Mouse (Mus musculus) liver, embryonic 15.5 days (tissue): Measurements from ENCODE around the gene Irf9. TPM values are rescaled to one million over a fixed set of nuclear protein-coding genes. Genes with fewer than 3 reads are reported as not detected.

ENCODE experiments used
- ATAC-seq: fragments of 200-750 bp; cut with Nextera tagmentation; 2 replicates; pipeline ENCODE4 v1.8.0; 2017; ENCODE audit warnings: moderate number of reproducible peaks, mild to moderate bottlenecking, moderate library complexity; ENCODE audit not compliant: insufficient read depth
- H3K27ac ChIP-seq: fragments of 300-500 bp; sonication (generic); replicated peaks from 2 replicates; pipeline ENCODE4 v1.5.1; 2015; ENCODE audit warnings: mild to moderate bottlenecking, inconsistent platforms
- H3K27me3 ChIP-seq: fragments of 300-500 bp; sonication (generic); 2 replicates; pipeline ENCODE4 v1.6.1; 2015; ENCODE audit warnings: mild to moderate bottlenecking, inconsistent platforms
- H3K36me3 ChIP-seq: fragments of 300-500 bp; sonication (generic); replicated peaks from 2 replicates; pipeline ENCODE4 v1.6.1; 2015; ENCODE audit warnings: moderate library complexity, mild to moderate bottlenecking, inconsistent platforms
- H3K4me1 ChIP-seq: fragments of 300-500 bp; sonication (generic); replicated peaks from 2 replicates; pipeline ENCODE4 v1.6.1; 2015; ENCODE audit warnings: inconsistent platforms
- H3K4me2 ChIP-seq: fragments of 300-500 bp; sonication (generic); 2 replicates; pipeline ENCODE4 v1.6.1; 2015; ENCODE audit warnings: moderate library complexity, mild to moderate bottlenecking, inconsistent platforms
- H3K4me3 ChIP-seq: fragments of 300-500 bp; sonication (generic); replicated peaks from 2 replicates; pipeline ENCODE4 v1.5.1; 2015; ENCODE audit warnings: mild to moderate bottlenecking, inconsistent platforms
- H3K9ac ChIP-seq: fragments of 300-500 bp; sonication (generic); 2 replicates; pipeline ENCODE4 v1.6.1; 2015; ENCODE audit warnings: moderate library complexity, mild to moderate bottlenecking, inconsistent platforms
- H3K9me3 ChIP-seq: fragments of 300-500 bp; sonication (generic); replicated peaks from 2 replicates; pipeline ENCODE4 v1.6.1; 2016; ENCODE audit warnings: inconsistent platforms
- WGBS: fragments of 180-500 bp; shearing (Covaris S2); methylation state at CpG from one replicate; pipeline ENCODE4 v1.1.7; 2015; ENCODE audit warnings: mixed read lengths; ENCODE audit not compliant: insufficient replicate concordance; 5-methylcytosine and 5-hydroxymethylcytosine counted together
- polyA plus RNA-seq: library from polyadenylated mRNA; unstranded; fragments of >200 nt; fragmentation: Nextera tagmentation; extraction: Ambion mirVana; gene quantifications from 2 replicates; pipeline ENCODE4 v1.2.1, GENCODE M21; 2015

Gene Irf9
- polyA plus RNA-seq, 1 experiment from 2014 or later, result 20.9 TPM

GRCm38 (mm10) chr14:55596036-55596690 lies 7.2 kb upstream of the Irf9 start:
- Histone ChIP-seq H3K9ac (no peak overlapping the region), H3K9me3 (no peaks in the 10 kb centered on the region), H3K36me3 (peaks cover 68% of the 10 kb centered on the region), H3K4me2 (no peak overlapping the region), H3K27ac (no peak overlapping the region), H3K27me3 (no peaks in the 10 kb centered on the region), H3K4me3 (no peak overlapping the region), H3K4me1 (peaks cover 26% of the 10 kb centered on the region)
- WGBS, result 86% methylated on average over 13 of the region's 13 CpGs
- no peak for ATAC-seq

DNA sequence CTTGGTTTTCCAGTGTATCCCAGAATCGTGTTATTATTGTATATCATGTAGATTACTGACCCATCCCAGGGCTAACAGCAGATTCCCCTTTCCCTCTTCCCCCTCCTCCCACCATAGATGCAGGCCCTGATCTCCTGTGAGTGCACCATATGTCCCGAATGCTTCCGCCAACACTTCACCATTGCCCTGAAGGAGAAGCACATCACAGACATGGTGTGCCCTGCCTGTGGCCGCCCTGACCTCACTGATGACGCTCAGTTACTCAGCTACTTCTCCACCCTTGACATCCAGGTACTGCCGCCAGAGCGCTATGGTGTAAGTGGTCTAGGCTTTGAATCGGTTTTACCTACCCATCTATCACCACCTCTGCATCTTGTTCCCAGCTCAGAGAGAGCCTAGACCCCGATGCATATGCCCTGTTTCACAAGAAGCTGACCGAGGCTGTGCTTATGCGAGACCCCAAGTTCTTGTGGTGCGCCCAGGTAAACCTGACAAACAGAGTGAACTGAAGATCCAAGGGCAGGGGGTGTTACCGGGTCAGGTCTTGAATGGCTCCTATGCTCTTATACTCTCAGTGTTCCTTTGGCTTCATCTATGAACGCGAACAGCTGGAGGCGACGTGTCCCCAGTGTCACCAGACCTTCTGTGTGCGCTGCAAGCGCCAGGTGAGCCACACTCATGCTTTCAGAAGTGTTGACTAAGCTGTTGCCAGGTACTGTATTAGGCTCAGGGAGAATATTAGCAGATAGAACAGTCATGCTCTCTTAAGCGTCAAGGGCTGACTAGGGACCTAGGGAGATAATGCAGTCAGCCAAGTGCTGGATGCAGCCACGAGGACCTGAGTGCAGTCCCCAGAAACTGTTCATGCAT lies 4.6 kb upstream of the Irf9 start:
- Histone ChIP-seq H3K27me3 (no peaks in the 10 kb centered on the region), H3K4me1 (peaks cover 22% of the 10 kb centered on the region), H3K4me2 (no peak overlapping the region), H3K4me3 (no peak overlapping the region), H3K36me3 (peaks cover 91% of the 10 kb centered on the region), H3K9ac (no peak overlapping the region), H3K9me3 (no peaks in the 10 kb centered on the region), H3K27ac (no peak overlapping the region)
- no peak for ATAC-seq
- WGBS, result 86% methylated on average over 21 of the region's 21 CpGs

GRCm38 (mm10) chr14:55603633-55604576 lies 534 bp downstream of the Irf9 start:
- peak; percentile 94 for ATAC-seq
- Histone ChIP-seq H3K4me2 (peak overlapping the region; percentile 82), H3K9me3 (no peaks in the 10 kb centered on the region), H3K4me3 (peak overlapping the region; percentile 68), H3K36me3 (peaks cover 84% of the 10 kb centered on the region), H3K27me3 (no peaks in the 10 kb centered on the region), H3K9ac (peak overlapping the region; percentile 75), H3K27ac (peak overlapping the region; percentile 95), H3K4me1 (peaks cover 56% of the 10 kb centered on the region)
- 9% methylated on average over 19 of the region's 19 CpGs for WGBS

DNA sequence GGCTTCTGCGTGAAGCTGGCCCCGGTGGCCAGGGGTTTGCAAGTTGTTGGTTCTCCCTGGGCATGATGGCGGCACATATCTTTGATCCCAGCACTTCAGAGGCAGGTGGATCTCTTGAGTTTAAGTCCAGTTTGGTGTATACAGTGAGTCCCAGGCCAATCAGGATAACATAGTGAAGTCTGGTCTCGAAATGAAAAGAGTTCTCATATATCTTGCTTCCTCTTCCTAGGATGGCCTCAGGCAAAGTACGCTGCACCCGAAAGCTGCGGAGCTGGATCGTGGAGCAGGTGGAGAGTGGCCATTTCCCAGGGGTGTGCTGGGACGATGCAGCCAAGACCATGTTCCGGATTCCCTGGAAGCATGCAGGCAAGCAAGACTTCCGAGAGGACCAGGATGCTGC lies 1.5 kb downstream of the Irf9 start:
- H3K9ac ChIP-seq, result peak overlapping the region; percentile 75
- no peak for ATAC-seq
- 84% methylated on average over 11 of the region's 11 CpGs for WGBS
- H3K36me3 ChIP-seq, result peaks cover 84% of the 10 kb centered on the region
- H3K27ac ChIP-seq, result peak overlapping the region; percentile 95
- H3K9me3 ChIP-seq, result no peaks in the 10 kb centered on the region
- peaks cover 56% of the 10 kb centered on the region for H3K4me1 ChIP-seq
- H3K4me2 ChIP-seq, result peak overlapping the region; percentile 82
- H3K27me3 ChIP-seq, result no peaks in the 10 kb centered on the region
- H3K4me3 ChIP-seq, result peak overlapping the region; percentile 68

DNA sequence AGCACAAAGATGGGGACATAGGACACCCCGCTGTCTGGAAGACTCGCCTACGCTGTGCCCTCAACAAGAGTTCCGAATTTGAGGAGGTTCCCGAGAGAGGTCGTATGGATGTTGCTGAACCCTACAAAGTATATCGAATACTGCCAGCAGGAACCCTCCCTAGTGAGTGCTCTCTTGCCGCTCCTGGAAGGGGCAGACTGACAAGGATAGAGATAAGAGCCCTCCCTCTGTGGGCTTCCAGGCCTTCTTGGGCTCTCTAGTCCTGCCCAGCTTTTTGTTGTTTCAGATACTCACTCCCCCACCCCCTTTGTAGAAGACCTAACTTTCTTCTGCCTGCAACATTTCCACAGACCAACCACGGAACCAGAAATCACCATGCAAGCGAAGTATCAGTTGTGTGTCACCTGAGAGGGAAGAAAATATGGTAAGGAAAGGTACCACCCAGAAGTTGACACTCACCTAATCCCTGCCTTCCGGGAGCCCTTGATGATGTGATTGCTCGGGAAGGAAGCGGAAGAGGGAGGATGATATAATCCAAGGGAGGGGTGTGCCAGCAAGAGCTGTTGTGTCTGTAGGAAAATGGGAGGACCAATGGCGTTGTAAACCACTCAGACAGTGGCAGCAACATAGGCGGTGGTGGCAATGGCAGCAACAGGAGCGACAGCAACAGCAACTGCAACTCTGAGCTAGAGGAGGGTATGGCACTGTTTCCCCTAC lies 2.5 kb downstream of the Irf9 start:
- Histone ChIP-seq H3K4me2 (peak overlapping the region; percentile 82), H3K27me3 (no peaks in the 10 kb centered on the region), H3K36me3 (peaks cover 82% of the 10 kb centered on the region), H3K9me3 (no peaks in the 10 kb centered on the region), H3K4me1 (peaks cover 56% of the 10 kb centered on the region), H3K4me3 (peak overlapping the region; percentile 68), H3K9ac (peak overlapping the region; percentile 50), H3K27ac (peak overlapping the region; percentile 73)
- ATAC-seq, result no peak
- WGBS, result 66% methylated on average over 16 of the region's 16 CpGs

DNA sequence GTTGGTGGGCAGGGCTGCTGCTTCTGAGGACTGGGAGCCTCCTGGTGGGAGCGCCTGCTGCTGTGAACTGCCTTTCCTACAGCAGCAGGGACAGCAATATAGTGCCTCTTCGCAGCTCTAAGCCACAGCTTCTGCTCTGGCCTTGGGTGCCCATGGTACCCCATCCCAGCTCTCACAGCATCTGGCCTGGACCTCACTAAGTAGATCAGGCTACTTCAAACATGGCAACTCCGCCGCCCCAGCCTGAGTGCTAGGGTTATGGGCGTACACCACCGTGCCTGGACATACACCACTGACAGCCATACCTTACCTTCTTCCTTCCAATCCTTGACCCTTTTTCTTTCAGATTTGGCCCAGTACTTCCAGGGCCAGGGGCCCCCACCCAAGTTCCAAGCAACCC lies 5.0 kb downstream of the Irf9 start:
- Histone ChIP-seq H3K9me3 (no peaks in the 10 kb centered on the region), H3K9ac (no peak overlapping the region), H3K36me3 (peaks cover 60% of the 10 kb centered on the region), H3K27me3 (no peaks in the 10 kb centered on the region), H3K4me1 (peaks cover 50% of the 10 kb centered on the region), H3K4me3 (no peak overlapping the region), H3K27ac (no peak overlapping the region), H3K4me2 (no peak overlapping the region)
- ATAC-seq, result no peak
- 92% methylated on average over 6 of the region's 6 CpGs for WGBS

DNA sequence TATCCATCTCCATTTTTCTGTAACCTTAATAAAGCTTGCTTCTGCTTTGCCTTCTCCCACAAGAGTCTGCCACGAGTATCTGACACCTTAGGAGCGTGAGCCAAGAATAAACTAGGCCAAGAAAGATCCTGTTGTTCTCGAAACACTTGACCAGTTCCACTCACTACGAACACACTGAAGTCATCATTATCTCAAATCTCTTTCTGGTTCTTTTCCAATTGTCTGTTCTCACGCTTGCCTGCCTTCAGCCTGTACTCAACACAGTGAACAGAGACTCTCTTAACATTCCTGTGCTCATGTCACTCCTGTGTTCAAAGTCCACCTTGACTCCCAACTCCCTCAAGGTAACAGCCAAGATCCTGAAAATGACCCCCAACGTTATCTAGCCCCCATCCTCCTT lies 10.0 kb downstream of the Irf9 start:
- WGBS, result 61% methylated on average over 6 of the region's 6 CpGs
- Histone ChIP-seq H3K4me1 (peaks cover 50% of the 10 kb centered on the region), H3K9me3 (no peaks in the 10 kb centered on the region), H3K4me2 (no peak overlapping the region), H3K27me3 (no peaks in the 10 kb centered on the region), H3K27ac (peak overlapping the region; percentile 67), H3K36me3 (peaks cover 26% of the 10 kb centered on the region), H3K9ac (no peak overlapping the region), H3K4me3 (no peak overlapping the region)
- no peak for ATAC-seq

DNA sequence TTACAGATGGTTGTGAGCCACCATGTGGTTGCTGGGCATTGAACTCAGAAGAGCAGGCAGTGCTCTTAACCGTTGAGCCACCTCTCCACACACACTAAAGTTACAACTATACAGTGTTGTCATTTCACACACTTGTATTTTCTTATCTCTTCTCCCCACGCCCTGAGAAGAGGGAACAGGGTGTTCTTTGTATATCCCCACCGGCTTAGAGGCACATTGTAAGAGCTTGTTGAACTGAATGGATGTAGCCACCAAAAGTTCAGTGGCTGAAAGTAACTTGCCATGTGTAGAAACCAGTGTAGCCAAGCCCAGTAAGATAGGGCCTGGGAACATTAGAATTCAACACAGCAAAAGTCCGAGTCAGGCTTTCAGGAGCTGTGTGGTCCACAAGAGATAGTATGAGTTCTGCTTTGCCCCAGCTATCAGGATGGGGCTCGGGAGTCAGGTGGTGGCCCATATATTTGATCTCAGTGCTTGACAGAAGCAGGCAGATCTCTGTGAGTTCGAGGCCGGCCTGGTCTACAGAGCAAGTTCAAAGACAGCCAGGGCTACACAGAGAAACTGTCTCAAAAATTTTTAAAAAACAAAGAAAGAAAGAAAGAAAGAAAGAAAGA lies 11.3 kb downstream of the Irf9 start:
- peak overlapping the region; percentile 15; the same call in 1 of the 2 replicates for H3K4me2 ChIP-seq
- ATAC-seq, result peak; percentile 77
- H3K9me3 ChIP-seq, result no peaks in the 10 kb centered on the region
- H3K9ac ChIP-seq, result no peak overlapping the region
- H3K27me3 ChIP-seq, result no peaks in the 10 kb centered on the region
- no peak overlapping the region for H3K4me3 ChIP-seq
- 33% methylated on average over 7 of the region's 7 CpGs for WGBS
- H3K36me3 ChIP-seq, result peaks cover 13% of the 10 kb centered on the region
- H3K27ac ChIP-seq, result peak overlapping the region; percentile 86
- H3K4me1 ChIP-seq, result peaks cover 62% of the 10 kb centered on the region

GRCm38 (mm10) chr14:55615876-55616275 lies 12.5 kb downstream of the Irf9 start:
- Histone ChIP-seq H3K4me2 (no peak overlapping the region), H3K27ac (peak overlapping the region; percentile 86), H3K9me3 (no peaks in the 10 kb centered on the region), H3K27me3 (no peaks in the 10 kb centered on the region), H3K36me3 (peaks cover 3% of the 10 kb centered on the region), H3K4me1 (peaks cover 63% of the 10 kb centered on the region), H3K4me3 (no peak overlapping the region), H3K9ac (no peak overlapping the region)
- no peak for ATAC-seq
- WGBS, result 63% methylated on average over 2 of the region's 2 CpGs

- H3K4me2 ChIP-seq, result no peak overlapping the region; the same call in 1 of the 2 replicates
- H3K36me3 ChIP-seq, result no peaks in the 10 kb centered on the region
- H3K9ac ChIP-seq, result no peak overlapping the region
- WGBS, result 50% methylated on average over 2 of the region's 2 CpGs
- peak overlapping the region; percentile 86 for H3K27ac ChIP-seq
- peaks cover 67% of the 10 kb centered on the region for H3K4me1 ChIP-seq
- no peaks in the 10 kb centered on the region for H3K27me3 ChIP-seq
- H3K9me3 ChIP-seq, result no peaks in the 10 kb centered on the region
- H3K4me3 ChIP-seq, result no peak overlapping the region
- no peak for ATAC-seq
Measured at GRCm38 (mm10) chr14:55616844-55617243, 13.5 kb downstream of the Irf9 start.
